8 mouse cellular contexts compared by ENCODE assay signal in genomic region chr4:133337833-133338520, GRCm38 (mm10). TPM values are rescaled to one million over a fixed set of nuclear protein-coding genes. Genes with fewer than 3 reads are reported as not detected.
A peak's percentile ranks its signal among the peaks of the same experiment; 100 is the strongest.
DNase-seq lines count a peak whose midpoint lies in the region; TF ChIP-seq lines count a peak whose summit lies in the region.

No protein-coding gene starts in this region.

- peak; percentile 28 for DNase-seq in adrenal gland, adult 2 months
- no peak for DNase-seq in adrenal gland, postnatal 36 days
- no peak for DNase-seq in thymus, adult 2 months
- DNase-seq in thymus, adult 18-20 months = no peak
- no peak for DNase-seq in limb, embryonic 10.5 days (ENCODE audit: low spot score)
- DNase-seq in gastrocnemius, postnatal 4 days (ENCODE audit: low spot score in 2 of 2) = no peak
- no peak for DNase-seq in gastrocnemius, adult 8-10 months (ENCODE audit: low spot score in 2 of 2)

- H3K27ac ChIP-seq in thymus, adult 2 months (ENCODE audit: control insufficient read depth, insufficient read depth, low read length) = no peak overlapping the region
- H3K27ac ChIP-seq in limb, embryonic 10.5 days = no peak overlapping the region
- no peak overlapping the region for H3K27ac ChIP-seq in olfactory bulb, adult 2 months (ENCODE audit: insufficient read depth, low read depth, low read length)

- no peak for TF ChIP-seq POLR2A in thymus, adult 2 months (IDR thresholded peaks at IDR 0.05; ENCODE audit: control insufficient read depth, extremely low read depth, insufficient read depth, low read length, poor library complexity)
- TF ChIP-seq POLR2A in olfactory bulb, adult 2 months (IDR thresholded peaks at IDR 0.05; ENCODE audit: insufficient read depth, low read depth, low read length) = no peak

- no peaks in the 10 kb centered on the region for H3K27me3 ChIP-seq in thymus, adult 2 months (ENCODE audit: control insufficient read depth, insufficient read depth, low read length)
- H3K27me3 ChIP-seq in limb, embryonic 10.5 days (ENCODE audit: low read depth, poor library complexity, severe bottlenecking) = 0 out of 2 replicates have a peak, but pooled peaks cover 9% of the 10 kb centered on the region

- H3K4me3 ChIP-seq in thymus, adult 2 months (ENCODE audit: control insufficient read depth, insufficient read depth, low read length) = peak overlapping the region; percentile 60
- peak overlapping the region; percentile 95 for H3K4me3 ChIP-seq in limb, embryonic 10.5 days
- H3K4me3 ChIP-seq in olfactory bulb, adult 2 months (ENCODE audit: insufficient read depth, low read depth, low read length) = peak overlapping the region; percentile 62

- no peak for TF ChIP-seq CTCF in thymus, adult 2 months (IDR thresholded peaks at IDR 0.05; ENCODE audit: borderline replicate concordance, control insufficient read depth, extremely low read depth, insufficient read depth, low read length, poor library complexity)
- no peak for TF ChIP-seq CTCF in olfactory bulb, adult 2 months (IDR thresholded peaks at IDR 0.05; ENCODE audit: insufficient read depth, low read depth, low read length)

- 16% methylated on average over 14 of the region's 14 CpGs for WGBS in thymus, adult 2 months
- 14% methylated on average over 14 of the region's 14 CpGs for WGBS in limb, embryonic 10.5 days
- WGBS in olfactory bulb, adult 2 months = 8% methylated on average over 14 of the region's 14 CpGs

- no peaks in the 10 kb centered on the region; the same call in 1 of the 2 replicates for H3K4me1 ChIP-seq in thymus, adult 2 months (replicated peaks; ENCODE audit: control insufficient read depth, insufficient read depth, low read length)
- H3K4me1 ChIP-seq in limb, embryonic 10.5 days = peaks cover 30% of the 10 kb centered on the region
- H3K4me1 ChIP-seq in olfactory bulb, adult 2 months (ENCODE audit: control insufficient read depth, insufficient read depth, low read length) = peaks cover 12% of the 10 kb centered on the region

- no peaks in the 10 kb centered on the region for H3K9me3 ChIP-seq in limb, embryonic 10.5 days (replicated peaks)

- no peaks in the 10 kb centered on the region for H3K36me3 ChIP-seq in thymus, adult 2 months (ENCODE audit: control insufficient read depth, insufficient read depth, low read length)
- H3K36me3 ChIP-seq in limb, embryonic 10.5 days = peaks cover 4% of the 10 kb centered on the region; the same call in 1 of the 2 replicates

RNA-seq across cellular contexts. Expression of gene Wdtc1, which starts 15.3 kb away (rescaled TPM):
- total RNA-seq in adrenal gland, adult 2 months (2021) = 10 to 100 TPM; 56.3 to 56.9 TPM
- polyA plus RNA-seq in adrenal gland, adult 2 months (2012; rRNA removed) = 75.2 and 83.0 TPM in 2 replicates
- 10 to 100 TPM; 44.6 to 63.8 TPM for total RNA-seq in adrenal gland, postnatal 36 days (2021)
- polyA plus RNA-seq in thymus, adult 2 months (2012; rRNA removed) = 107 and 124 TPM in 2 replicates
- 14.3 and 15.5 TPM in 2 replicates for polyA plus RNA-seq in limb, embryonic 10.5 days (2016; fragmentation: Nextera tagmentation; extraction: Ambion mirVana)
- 113 TPM in 1 of 2 replicates, not detected in the other for polyA plus RNA-seq in olfactory bulb, adult 2 months (2012; ENCODE audit: insufficient read depth, insufficient read length, low replicate concordance, missing spikeins)
- 10 to 100 TPM; 43.1 to 45.0 TPM for total RNA-seq in gastrocnemius, postnatal 4 days (2021)
- total RNA-seq in gastrocnemius, adult 8-10 months (2022) = 100 to 1,000 TPM in 2 of 4 experiments, 10 to 100 TPM in 2; 85.4 to 104 (median 95.3) TPM

RNA-seq across cellular contexts. Expression of gene Slc9a1, which starts 31.5 kb away (rescaled TPM):
- total RNA-seq in adrenal gland, adult 2 months (2021) = 10 to 100 TPM; 57.8 to 69.0 TPM
- polyA plus RNA-seq in adrenal gland, adult 2 months (2012; rRNA removed) = 104 and 127 TPM in 2 replicates
- total RNA-seq in adrenal gland, postnatal 36 days (2021) = 10 to 100 TPM; 48.6 to 54.2 TPM
- polyA plus RNA-seq in thymus, adult 2 months (2012; rRNA removed) = 77.9 and 89.8 TPM in 2 replicates
- 8.7 and 9.0 TPM in 2 replicates for polyA plus RNA-seq in limb, embryonic 10.5 days (2016; fragmentation: Nextera tagmentation; extraction: Ambion mirVana)
- polyA plus RNA-seq in olfactory bulb, adult 2 months (2012; ENCODE audit: insufficient read depth, insufficient read length, low replicate concordance, missing spikeins) = not detected in 2 replicates
- 10 to 100 TPM; 24.1 to 24.4 TPM for total RNA-seq in gastrocnemius, postnatal 4 days (2021)
- total RNA-seq in gastrocnemius, adult 8-10 months (2022) = 1 to 10 TPM; 6.9 to 9.8 (median 8.4) TPM
